Mouse (Mus musculus) hindbrain, embryonic 12.5 days (tissue): ENCODE measurements at regions not wholly inside any gene's neighbourhood (a gene's known extent, or its start where the extent isn't known, plus 50 kb on each side); places are given as distances from the start of the nearest gene placed in this dataset.

Experiments
- ATAC-seq: fragments of 200-750 bp; cut with Nextera tagmentation; 2 replicates; pipeline ENCODE4 v1.8.0; 2017; ENCODE audit warnings: moderate TSS enrichment; ENCODE audit not compliant: low FRiP score
- H3K27ac ChIP-seq: fragments of 300-500 bp; sonication (generic); 2 replicates; pipeline ENCODE4 v1.5.1; 2016; ENCODE audit warnings: mild to moderate bottlenecking
- H3K27me3 ChIP-seq: fragments of 300-500 bp; sonication (generic); 2 replicates; pipeline ENCODE4 v1.6.1; 2016; ENCODE audit warnings: mild to moderate bottlenecking
- H3K36me3 ChIP-seq: fragments of 300-500 bp; sonication (generic); 2 replicates; pipeline ENCODE4 v1.6.1; 2016; ENCODE audit warnings: mild to moderate bottlenecking
- H3K4me1 ChIP-seq: fragments of 300-500 bp; sonication (generic); 2 replicates; pipeline ENCODE4 v1.6.1; 2016
- H3K4me2 ChIP-seq: fragments of 300-500 bp; sonication (generic); replicated peaks from 2 replicates; pipeline ENCODE4 v1.6.1; 2016; ENCODE audit warnings: mild to moderate bottlenecking
- H3K4me3 ChIP-seq: fragments of 300-500 bp; sonication (generic); 2 replicates; pipeline ENCODE4 v1.5.1; 2016; ENCODE audit warnings: mild to moderate bottlenecking
- H3K9ac ChIP-seq: fragments of 300-500 bp; sonication (generic); 2 replicates; pipeline ENCODE4 v1.6.1; 2016; ENCODE audit warnings: mild to moderate bottlenecking, moderate library complexity
- H3K9me3 ChIP-seq: fragments of 300-500 bp; sonication (generic); replicated peaks from 2 replicates; pipeline ENCODE4 v1.6.1; 2016; ENCODE audit warnings: mild to moderate bottlenecking
- WGBS: fragments of 180-500 bp; shearing (Covaris S2); methylation state at CpG from one replicate; pipeline ENCODE4 v1.1.7; 2016; 5-methylcytosine and 5-hydroxymethylcytosine counted together

DNA sequence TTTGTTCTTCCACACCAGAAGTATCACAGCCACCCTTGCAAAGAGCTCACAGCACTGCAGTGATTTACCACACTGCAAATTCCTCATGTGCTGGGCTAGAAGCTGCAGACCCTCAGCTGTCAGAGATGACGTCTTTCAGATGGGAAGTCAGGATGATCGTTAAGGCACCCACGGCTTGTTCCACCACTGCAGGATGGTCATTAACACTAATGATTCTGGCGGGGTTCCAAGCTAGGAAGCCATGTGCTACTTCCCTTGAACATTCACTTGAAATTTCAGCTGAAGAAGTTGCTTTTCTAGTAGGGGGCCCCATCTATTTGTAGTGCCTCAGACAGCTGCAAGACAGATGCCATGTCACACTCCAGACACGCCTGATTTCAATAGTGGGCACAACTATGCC is 181.8 kb upstream of the Gm10295 start:
- no peak for ATAC-seq
- H3K27me3 ChIP-seq = no peaks in the 10 kb centered on the region
- no peaks in the 10 kb centered on the region for H3K9me3 ChIP-seq
- H3K27ac ChIP-seq = no peak overlapping the region
- H3K4me3 ChIP-seq = no peak overlapping the region
- no peaks in the 10 kb centered on the region for H3K36me3 ChIP-seq
- 58% methylated on average over 5 of the region's 5 CpGs for WGBS
- no peak overlapping the region for H3K4me2 ChIP-seq
- no peak overlapping the region for H3K9ac ChIP-seq
- H3K4me1 ChIP-seq = no peaks in the 10 kb centered on the region

DNA sequence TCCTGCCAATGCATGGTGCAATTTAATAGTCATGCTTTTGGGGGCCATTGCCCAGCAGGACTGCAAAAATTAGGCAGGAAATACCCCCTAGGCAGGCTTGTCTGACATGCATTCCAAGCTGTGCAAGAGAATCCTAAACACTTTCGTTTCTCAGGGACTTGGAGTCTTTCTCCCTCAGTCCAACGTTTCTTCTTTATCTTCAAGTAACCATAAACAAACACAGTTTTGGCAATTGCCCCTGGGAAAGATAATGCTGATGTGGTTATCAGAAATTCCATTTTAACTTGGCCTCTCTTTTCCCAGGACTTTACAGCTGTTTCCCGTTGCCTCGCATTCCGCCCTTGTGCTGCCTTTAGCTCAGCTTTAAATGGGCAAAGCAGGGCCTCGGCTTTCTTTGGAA is 180.2 kb upstream of the Gm10295 start:
- no peak overlapping the region for H3K4me3 ChIP-seq
- no peaks in the 10 kb centered on the region for H3K27me3 ChIP-seq
- H3K36me3 ChIP-seq = no peaks in the 10 kb centered on the region
- H3K9me3 ChIP-seq = no peaks in the 10 kb centered on the region
- ATAC-seq = no peak
- H3K4me2 ChIP-seq = no peak overlapping the region
- WGBS = 62% methylated on average over 6 of the region's 6 CpGs
- H3K27ac ChIP-seq = no peak overlapping the region
- no peaks in the 10 kb centered on the region for H3K4me1 ChIP-seq
- H3K9ac ChIP-seq = no peak overlapping the region

DNA sequence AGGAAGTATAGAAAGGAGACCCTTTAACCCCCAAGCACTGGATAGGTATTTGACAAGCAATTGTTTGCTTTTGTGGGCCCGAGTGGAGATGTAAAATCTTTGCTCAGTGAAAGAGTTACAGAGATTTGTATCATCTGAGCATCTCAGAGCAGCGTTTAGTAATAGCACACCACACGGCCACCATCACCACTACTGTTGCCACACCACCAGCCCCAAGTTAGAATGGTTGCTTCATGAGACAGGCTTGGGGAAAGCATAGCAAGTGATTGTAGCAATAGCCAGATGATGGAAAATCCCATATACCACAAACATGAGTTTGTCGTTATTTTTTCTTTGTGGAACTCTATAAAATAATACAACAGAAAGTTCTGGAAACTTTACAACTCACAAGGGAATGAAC is 179.6 kb upstream of the Gm10295 start:
- no peaks in the 10 kb centered on the region for H3K27me3 ChIP-seq
- no peak for ATAC-seq
- 82% methylated on average over 4 of the region's 4 CpGs for WGBS
- H3K36me3 ChIP-seq = no peaks in the 10 kb centered on the region
- no peak overlapping the region for H3K4me3 ChIP-seq
- no peak overlapping the region for H3K9ac ChIP-seq
- no peak overlapping the region for H3K4me2 ChIP-seq
- no peak overlapping the region for H3K27ac ChIP-seq
- H3K9me3 ChIP-seq = no peaks in the 10 kb centered on the region
- no peaks in the 10 kb centered on the region for H3K4me1 ChIP-seq

DNA sequence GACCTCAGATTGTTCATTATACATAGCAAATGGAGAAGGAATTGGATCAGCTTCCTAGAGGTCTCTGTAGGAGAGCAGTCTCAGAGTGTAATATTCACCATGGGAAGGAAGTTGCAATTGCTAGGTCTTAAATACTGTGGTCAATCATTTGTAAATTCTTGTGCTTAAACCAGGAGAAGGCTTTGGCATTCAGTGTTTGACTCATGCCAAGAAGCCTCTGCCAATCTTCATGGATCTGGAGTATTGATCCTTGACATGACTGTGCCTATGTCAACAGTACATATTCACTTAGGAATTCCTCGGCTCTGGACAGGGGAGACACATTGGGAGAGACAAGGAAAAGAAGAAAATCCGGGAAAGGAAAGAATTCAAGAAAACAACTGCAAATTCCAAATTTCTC is 174.9 kb upstream of the Gm10295 start:
- Histone ChIP-seq H3K36me3 (no peaks in the 10 kb centered on the region), H3K27me3 (no peaks in the 10 kb centered on the region), H3K9me3 (no peaks in the 10 kb centered on the region), H3K4me2 (no peak overlapping the region), H3K9ac (no peak overlapping the region), H3K4me1 (no peaks in the 10 kb centered on the region), H3K27ac (no peak overlapping the region), H3K4me3 (no peak overlapping the region)
- no peak for ATAC-seq
- WGBS = 81% methylated on average over 2 of the region's 2 CpGs

DNA sequence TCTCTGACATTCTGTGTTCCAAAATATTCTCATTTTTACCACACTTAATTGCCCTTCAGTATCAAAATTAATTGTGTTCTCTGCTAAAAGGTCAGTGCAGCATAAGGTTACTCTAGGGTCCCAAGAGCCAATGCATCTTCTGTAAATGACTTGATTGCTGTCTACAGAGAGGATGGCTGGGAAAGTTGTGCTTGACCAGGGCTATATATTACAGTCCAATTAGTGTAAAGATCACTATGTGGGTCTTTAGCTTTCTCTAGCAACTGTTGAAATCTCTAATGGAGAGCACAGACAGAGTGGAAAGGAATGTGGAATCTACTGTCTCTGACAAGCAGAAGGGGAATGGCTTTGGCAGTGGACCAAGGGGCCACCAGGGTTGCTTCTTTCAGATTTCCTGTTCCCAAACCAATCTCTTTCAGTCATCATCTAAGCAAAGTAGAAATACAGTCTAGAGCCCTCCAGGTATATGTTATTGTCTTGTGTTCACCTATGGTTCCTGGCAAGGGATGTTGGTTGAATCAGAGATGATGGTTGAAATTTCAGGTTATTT is 173.4 kb upstream of the Gm10295 start:
- H3K4me2 ChIP-seq = no peak overlapping the region
- H3K4me3 ChIP-seq = no peak overlapping the region
- no peaks in the 10 kb centered on the region for H3K27me3 ChIP-seq
- no peaks in the 10 kb centered on the region for H3K4me1 ChIP-seq
- no peak overlapping the region for H3K27ac ChIP-seq
- no peak overlapping the region for H3K9ac ChIP-seq
- ATAC-seq = no peak
- H3K9me3 ChIP-seq = no peaks in the 10 kb centered on the region
- H3K36me3 ChIP-seq = no peaks in the 10 kb centered on the region

DNA sequence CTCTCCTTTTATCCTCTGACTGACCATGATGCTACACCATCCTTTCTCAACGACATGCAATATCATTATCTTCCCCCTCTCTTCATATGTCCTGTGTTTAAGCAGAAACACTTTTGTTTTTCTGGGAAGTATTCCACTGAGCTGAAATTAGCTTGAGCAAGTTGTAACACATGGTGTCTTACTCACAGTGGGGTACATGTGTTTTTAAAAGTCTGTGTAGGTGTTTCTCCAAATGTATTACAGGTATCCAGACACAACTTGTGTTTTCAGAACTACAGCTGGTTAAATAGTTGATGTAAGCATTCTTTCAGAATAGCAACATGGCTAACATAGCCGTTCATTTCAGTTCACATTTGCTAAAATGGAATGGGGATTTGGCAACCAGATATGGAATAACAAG is 172.8 kb upstream of the Gm10295 start:
- Histone ChIP-seq H3K27me3 (no peaks in the 10 kb centered on the region), H3K4me2 (no peak overlapping the region), H3K9me3 (no peaks in the 10 kb centered on the region), H3K4me3 (no peak overlapping the region), H3K36me3 (no peaks in the 10 kb centered on the region), H3K27ac (no peak overlapping the region), H3K9ac (no peak overlapping the region), H3K4me1 (no peaks in the 10 kb centered on the region)
- 82% methylated on average over 2 of the region's 2 CpGs for WGBS
- no peak for ATAC-seq

DNA sequence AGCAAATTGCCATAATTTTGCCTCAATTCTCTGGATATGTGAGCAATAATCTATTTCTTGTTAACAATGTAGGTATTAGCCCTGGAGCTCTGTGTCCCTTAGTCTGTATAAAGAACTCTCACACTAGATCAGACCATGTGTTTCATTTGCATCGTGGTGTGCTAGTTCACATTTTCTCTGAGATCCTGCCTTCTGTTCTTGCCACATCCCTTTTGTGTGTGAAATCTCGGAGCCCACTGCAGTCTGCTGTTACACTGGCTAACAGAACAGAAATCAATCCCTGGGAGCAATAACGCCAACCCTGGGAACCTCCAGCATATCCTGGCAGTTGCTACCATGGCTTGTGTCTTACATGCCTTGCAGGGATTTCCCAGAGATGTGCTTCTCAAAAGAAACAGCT is 156.1 kb upstream of the Gm10295 start:
- H3K9ac ChIP-seq = no peak overlapping the region
- no peak overlapping the region for H3K4me3 ChIP-seq
- no peaks in the 10 kb centered on the region for H3K9me3 ChIP-seq
- H3K27me3 ChIP-seq = no peaks in the 10 kb centered on the region
- no peaks in the 10 kb centered on the region for H3K4me1 ChIP-seq
- no peak overlapping the region for H3K27ac ChIP-seq
- no peaks in the 10 kb centered on the region for H3K36me3 ChIP-seq
- H3K4me2 ChIP-seq = no peak overlapping the region
- no peak for ATAC-seq
- 73% methylated on average over 3 of the region's 3 CpGs for WGBS

DNA sequence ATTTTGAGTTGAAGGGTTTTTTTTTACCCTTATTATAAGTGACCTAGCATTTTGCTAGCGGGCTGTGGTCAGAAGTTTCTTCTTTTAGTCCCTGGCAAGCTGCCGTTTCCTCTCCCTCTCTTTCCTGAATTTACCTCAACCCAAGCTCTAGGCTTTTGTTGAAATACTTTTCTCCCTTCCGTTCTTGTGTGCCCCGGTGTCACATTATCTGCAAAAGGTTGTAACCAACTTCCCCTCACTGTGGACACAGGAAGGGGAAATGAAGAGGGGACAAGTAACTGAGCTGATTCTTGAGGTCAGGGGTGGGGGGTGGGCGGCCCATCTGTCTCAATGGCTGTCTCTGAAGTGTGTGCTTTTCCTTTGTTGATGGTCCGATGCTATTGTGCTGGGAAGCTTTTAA is 149.4 kb upstream of the Gm10295 start:
- Histone ChIP-seq H3K9ac (no peak overlapping the region), H3K4me2 (no peak overlapping the region), H3K27me3 (no peaks in the 10 kb centered on the region), H3K4me1 (no peaks in the 10 kb centered on the region), H3K27ac (no peak overlapping the region), H3K36me3 (no peaks in the 10 kb centered on the region), H3K4me3 (no peak overlapping the region), H3K9me3 (no peaks in the 10 kb centered on the region)
- no peak for ATAC-seq
- WGBS = 50% methylated on average over 6 of the region's 6 CpGs

DNA sequence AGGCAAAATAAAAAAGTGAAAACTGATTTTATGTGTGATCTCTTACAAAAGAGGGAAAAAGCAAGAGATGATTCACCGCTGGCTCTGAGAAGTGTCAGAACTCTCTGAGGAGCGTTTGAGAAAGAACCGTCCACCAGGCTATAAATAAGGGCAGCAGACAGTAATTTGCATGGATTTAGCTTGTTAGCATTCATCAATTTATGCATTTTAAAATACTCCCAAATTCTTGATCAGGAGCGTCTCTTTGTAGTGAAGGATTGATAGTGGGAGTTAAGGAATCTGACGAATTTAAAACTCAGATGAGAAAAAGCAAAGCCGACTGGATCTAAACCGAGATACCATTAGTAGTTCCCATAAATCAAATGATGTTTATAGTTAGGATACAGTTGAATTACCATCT is 146.8 kb upstream of the Gm10295 start:
- H3K4me3 ChIP-seq = no peak overlapping the region
- WGBS = 85% methylated on average over 7 of the region's 7 CpGs

DNA sequence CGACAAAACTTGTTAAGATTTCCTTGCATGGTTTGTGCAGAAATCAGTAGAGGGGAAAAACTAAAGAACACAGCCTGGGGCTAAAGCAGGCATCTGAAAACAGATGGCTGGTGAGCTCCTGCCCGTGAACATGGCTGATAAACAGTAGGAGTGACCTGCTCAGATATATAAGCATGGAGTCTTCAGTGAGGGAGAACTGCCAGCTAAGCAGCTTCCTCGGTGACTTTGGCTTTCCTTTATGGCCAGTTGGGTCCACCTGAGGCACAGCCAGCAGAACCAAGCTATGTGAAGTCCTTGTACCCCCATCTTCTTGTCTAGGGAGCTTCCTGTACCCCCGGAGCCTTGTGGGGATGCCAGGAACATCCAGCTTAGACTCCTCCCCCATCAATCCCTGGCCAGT is 139.8 kb upstream of the Gm10295 start:
- Histone ChIP-seq H3K9me3 (no peaks in the 10 kb centered on the region), H3K27ac (no peak overlapping the region), H3K9ac (no peak overlapping the region), H3K36me3 (no peaks in the 10 kb centered on the region), H3K4me2 (no peak overlapping the region), H3K4me3 (no peak overlapping the region), H3K27me3 (no peaks in the 10 kb centered on the region), H3K4me1 (no peaks in the 10 kb centered on the region)
- 78% methylated on average over 4 of the region's 4 CpGs for WGBS
- ATAC-seq = no peak

More for the DNA sequence above, 146.8 kb upstream of the Gm10295 start:
- no peak for ATAC-seq
- H3K4me2 ChIP-seq = no peak overlapping the region
- H3K9ac ChIP-seq = no peak overlapping the region
- no peak overlapping the region for H3K27ac ChIP-seq
- H3K4me1 ChIP-seq = no peaks in the 10 kb centered on the region
- H3K9me3 ChIP-seq = no peaks in the 10 kb centered on the region
- H3K27me3 ChIP-seq = no peaks in the 10 kb centered on the region
- no peaks in the 10 kb centered on the region for H3K36me3 ChIP-seq

DNA sequence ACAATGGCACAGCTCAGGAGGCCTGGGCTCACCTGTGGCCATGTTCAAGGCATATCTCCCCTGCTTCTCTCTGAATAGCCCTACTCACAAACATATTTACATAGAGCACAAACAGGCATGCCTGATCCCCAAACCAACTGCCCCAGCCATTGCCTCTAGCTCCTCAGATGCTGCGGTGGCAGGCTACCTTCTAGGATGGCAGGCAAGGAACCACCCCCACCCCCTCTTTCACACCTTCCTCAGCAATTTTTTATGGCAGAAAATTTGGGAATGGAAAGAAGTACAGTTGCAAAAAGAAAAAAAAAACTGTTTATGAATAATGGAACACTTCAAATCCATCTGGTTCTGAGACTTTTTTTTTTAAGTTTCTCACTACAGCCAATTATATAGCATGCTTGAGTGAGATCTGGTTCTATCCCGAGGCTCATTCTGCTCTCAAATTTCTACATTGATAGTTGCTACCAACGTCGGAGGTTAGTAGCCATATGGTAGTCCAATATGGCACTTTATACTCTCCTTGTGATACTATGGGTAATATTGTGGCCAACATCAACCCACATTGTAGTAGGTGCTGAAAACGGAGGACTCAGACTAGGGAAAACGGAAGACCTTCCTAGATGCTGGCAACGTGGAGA is 136.8 kb upstream of the Gm10295 start:
- no peak overlapping the region for H3K4me2 ChIP-seq
- no peaks in the 10 kb centered on the region for H3K27me3 ChIP-seq
- WGBS = 86% methylated on average over 7 of the region's 7 CpGs
- no peak overlapping the region for H3K9ac ChIP-seq
- no peak overlapping the region for H3K27ac ChIP-seq
- ATAC-seq = no peak
- H3K9me3 ChIP-seq = no peaks in the 10 kb centered on the region
- no peaks in the 10 kb centered on the region for H3K36me3 ChIP-seq
- H3K4me3 ChIP-seq = no peak overlapping the region
- H3K4me1 ChIP-seq = no peaks in the 10 kb centered on the region

DNA sequence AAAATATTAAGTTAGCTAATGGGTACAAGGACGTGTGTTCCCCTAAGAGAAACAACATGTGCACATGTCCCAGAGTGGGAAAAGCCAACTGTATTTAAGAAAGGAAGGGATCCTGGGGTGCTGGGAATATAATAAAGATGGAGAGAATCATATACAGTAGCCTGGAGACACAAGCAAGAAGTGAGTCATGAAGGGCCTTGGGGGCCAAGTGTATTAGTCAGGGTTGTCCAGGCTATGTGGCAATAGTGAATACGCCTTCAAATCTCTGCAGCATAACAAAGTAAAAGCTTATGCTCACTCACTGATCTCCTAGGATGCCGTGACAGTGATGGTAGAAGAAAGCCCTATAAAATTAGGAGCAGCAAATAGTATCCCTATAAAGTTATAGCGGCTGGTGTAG is 124.1 kb upstream of the Gm10295 start:
- no peaks in the 10 kb centered on the region for H3K27me3 ChIP-seq
- 85% methylated on average over 4 of the region's 4 CpGs for WGBS
- ATAC-seq = no peak

DNA sequence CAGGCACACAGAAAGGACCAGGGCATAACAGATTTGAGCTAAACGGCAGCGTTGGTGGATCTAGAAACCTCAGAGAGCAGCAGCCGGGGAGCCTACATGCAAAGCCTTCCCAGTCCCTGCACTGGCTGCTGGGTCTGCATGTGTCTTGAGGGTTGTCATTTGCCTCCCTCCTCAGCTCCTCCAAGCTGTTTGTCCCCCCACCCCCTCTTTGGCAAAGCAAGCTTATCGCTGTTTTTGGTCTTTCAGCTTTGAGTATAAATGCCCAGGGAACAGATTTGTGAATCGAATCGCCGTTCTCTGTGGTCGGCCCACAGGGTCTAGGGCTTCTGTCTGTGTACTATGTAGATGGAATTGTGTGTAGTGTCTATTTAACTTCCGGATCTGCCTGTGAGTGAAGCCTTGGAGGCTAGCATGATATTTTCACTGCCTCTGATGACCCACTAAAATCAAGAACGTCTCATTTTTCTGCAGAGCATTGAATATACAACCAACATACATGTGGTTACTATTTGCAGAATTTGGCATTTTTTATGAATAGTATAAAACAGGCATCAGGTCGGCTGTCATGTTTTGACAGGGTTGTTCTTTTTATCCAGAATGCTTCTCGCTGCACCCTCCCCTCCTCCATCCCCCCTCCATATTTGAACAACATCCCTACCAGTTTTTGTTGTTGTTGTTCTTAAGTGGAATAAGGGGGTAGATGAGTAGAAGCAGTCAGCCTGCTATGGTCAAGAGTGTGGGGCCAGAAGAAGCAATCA is 121.3 kb upstream of the Gm10295 start:
- no peak overlapping the region for H3K4me2 ChIP-seq
- H3K4me1 ChIP-seq = peaks cover 7% of the 10 kb centered on the region
- H3K36me3 ChIP-seq = no peaks in the 10 kb centered on the region
- 76% methylated on average over 12 of the region's 12 CpGs for WGBS
- H3K27me3 ChIP-seq = no peaks in the 10 kb centered on the region
- H3K4me3 ChIP-seq = no peak overlapping the region
- H3K27ac ChIP-seq = no peak overlapping the region
- ATAC-seq = no peak
- H3K9ac ChIP-seq = no peak overlapping the region
- no peaks in the 10 kb centered on the region for H3K9me3 ChIP-seq

More for the DNA sequence above, 124.1 kb upstream of the Gm10295 start:
- Histone ChIP-seq H3K27ac (no peak overlapping the region), H3K9ac (no peak overlapping the region), H3K4me3 (no peak overlapping the region), H3K9me3 (no peaks in the 10 kb centered on the region), H3K36me3 (no peaks in the 10 kb centered on the region), H3K4me1 (peaks cover 7% of the 10 kb centered on the region), H3K4me2 (no peak overlapping the region)
